Mouse (Mus musculus) neutrophil, adult 83 days (primary cell): ENCODE results near the gene Sall2. TPM values are rescaled to one million over a fixed set of nuclear protein-coding genes. Genes with fewer than 3 reads are reported as not detected.

Experiments used
- total RNA-seq, 2 experiments: library from RNA; stranded (reverse); gene quantifications; one replicate each; pipeline ENCODE4 v1.2.4; 2023

Gene Sall2
- under 1 TPM; 0.57 to 0.68 TPM for total RNA-seq

GRCm38 (mm10) chr14:52327910-52328812 lies at the start of gene Sall2:
TSS of gene Sall2 (minus strand) at chr14:52328762.

GRCm38 (mm10) chr14:52356308-52356707 lies 27.7 kb upstream of the Sall2 start, which contains the start of gene Olfr1513:
TSS of gene Olfr1513 (minus strand) at chr14:52356408.

GRCm38 (mm10) chr14:52304644-52305271 lies 23.8 kb downstream of the Sall2 start, which contains the start of gene Mettl3:
TSS of gene Mettl3 (minus strand) at chr14:52305128.

GRCm38 (mm10) chr14:52278932-52279746 lies 49.4 kb downstream of the Sall2 start, which contains the start of the genes Tox4 and Rab2b:
TSS of gene Tox4 (plus strand) at chr14:52279146.
TSS of gene Rab2b (minus strand) at chr14:52279545.

Other genes starting within 250 kb of the Sall2 start
- gene Hnrnpc, start 224.7 kb downstream of the Sall2 start, total RNA-seq = 100 to 1,000 TPM; 225 to 228 TPM
- 1 to 10 TPM in 1 of 2 experiments, under 1 TPM in 1; 0.42 to 2.3 TPM for gene Rpgrip1, start 218.1 kb downstream of the Sall2 start, total RNA-seq
- 10 to 100 TPM; 62.9 to 63.8 TPM for gene Supt16, start 131.3 kb downstream of the Sall2 start, total RNA-seq
- gene Chd8, start 71.0 kb downstream of the Sall2 start, total RNA-seq = 100 to 1,000 TPM in 1 of 2 experiments, 10 to 100 TPM in 1; 89.4 to 100 TPM
- 100 to 1,000 TPM in 1 of 2 experiments, 10 to 100 TPM in 1; 93.9 to 102 TPM for gene Tox4, start 49.6 kb downstream of the Sall2 start, total RNA-seq
- 1 to 10 TPM; 2.8 to 3.2 TPM for gene Rab2b, start 49.2 kb downstream of the Sall2 start, total RNA-seq
- gene Mettl3, start 23.6 kb downstream of the Sall2 start, total RNA-seq = 10 to 100 TPM; 21.7 to 23.5 TPM
- not detected for gene Olfr1513, start 27.6 kb upstream of the Sall2 start, total RNA-seq
- not detected for gene Olfr1512, start 50.4 kb upstream of the Sall2 start, total RNA-seq
- not detected for gene Olfr1511, start 68.6 kb upstream of the Sall2 start, total RNA-seq
- not detected for gene Olfr1510, start 85.6 kb upstream of the Sall2 start, total RNA-seq
- not detected for gene Olfr1509, start 114.2 kb upstream of the Sall2 start, total RNA-seq
- gene Olfr1508, start 138.7 kb upstream of the Sall2 start, total RNA-seq = not detected
- gene Olfr1507, start 167.0 kb upstream of the Sall2 start, total RNA-seq = not detected